Mouse (Mus musculus) limb, embryonic 14.5 days (tissue): ENCODE results near the gene Ankrd12. TPM values are rescaled to one million over a fixed set of nuclear protein-coding genes. Genes with fewer than 3 reads are reported as not detected.
"Not testable (repeated sequence)": the region's sequence is repeated elsewhere in the genome, so short reads cannot be mapped to it uniquely, and the experiment has no call there.

Experiments used
- ATAC-seq: fragments of 200-750 bp; cut with Nextera tagmentation; 2 replicates; pipeline ENCODE4 v1.8.0; 2017; ENCODE audit warnings: low read depth, moderate number of reproducible peaks, moderate TSS enrichment; ENCODE audit not compliant: low FRiP score
- DNase-seq: peaks from one replicate; pipeline ENCODE4 v3.0.0-alpha.2; 2015; ENCODE audit warnings: low spot score
- H3K27ac ChIP-seq: fragments of 300-500 bp; sonication (generic); replicated peaks from 2 replicates; pipeline ENCODE4 v1.5.1; 2014; ENCODE audit warnings: low read depth, mild to moderate bottlenecking, low read length, moderate library complexity, mixed read lengths
- H3K27me3 ChIP-seq: fragments of 300-500 bp; sonication (generic); 2 replicates; pipeline ENCODE4 v1.6.1; 2014; ENCODE audit warnings: low read length, mixed read lengths; ENCODE audit not compliant: control insufficient read depth, insufficient read depth
- H3K36me3 ChIP-seq: fragments of 300-500 bp; sonication (generic); 2 replicates; pipeline ENCODE4 v1.6.1; 2014; ENCODE audit warnings: mild to moderate bottlenecking, low read length, moderate library complexity, mixed read lengths; ENCODE audit not compliant: control insufficient read depth, insufficient read depth
- H3K4me1 ChIP-seq: fragments of 300-500 bp; sonication (generic); 2 replicates; pipeline ENCODE4 v1.6.1; 2014; ENCODE audit warnings: antibody characterized with exemption, low read length, mixed read lengths; ENCODE audit not compliant: control insufficient read depth, insufficient read depth
- H3K4me2 ChIP-seq: fragments of 300-500 bp; sonication (generic); replicated peaks from 2 replicates; pipeline ENCODE4 v1.6.1; 2014; ENCODE audit warnings: low read depth, mild to moderate bottlenecking, low read length, moderate library complexity; ENCODE audit not compliant: severe bottlenecking
- H3K4me3 ChIP-seq: fragments of 300-500 bp; sonication (generic); replicated peaks from 2 replicates; pipeline ENCODE4 v1.5.1; 2014; ENCODE audit warnings: low read length
- H3K9ac ChIP-seq: fragments of 300-500 bp; sonication (generic); 2 replicates; pipeline ENCODE4 v1.6.1; 2014; ENCODE audit warnings: mild to moderate bottlenecking, low read depth, low read length, moderate library complexity; ENCODE audit not compliant: severe bottlenecking
- H3K9me3 ChIP-seq: fragments of 300-500 bp; sonication (generic); 2 replicates; pipeline ENCODE4 v1.6.1; 2016; ENCODE audit warnings: low read length; ENCODE audit not compliant: control insufficient read depth
- POLR2A ChIP-seq: fragments of 200-500 bp; IDR thresholded peaks from 2 replicates; pipeline ENCODE4 v1.8.0; 2012; ENCODE audit warnings: inconsistent platforms, mild to moderate bottlenecking, moderate library complexity, borderline replicate concordance; ENCODE audit not compliant: insufficient read depth, insufficient read length; ENCODE audit errors: extremely low read depth
- WGBS: fragments of 180-500 bp; shearing (Covaris S2); extraction: QIAGEN DNeasy Blood & Tissue Kit; methylation state at CpG from one replicate; pipeline ENCODE4 v1.1.7; 2014; 5-methylcytosine and 5-hydroxymethylcytosine counted together
- polyA plus RNA-seq, 2 experiments: library from polyadenylated mRNA; depleted of rRNA in 1 of 2; stranded (reverse) in 1 of 2; unstranded in 1 of 2; fragments of >200 nt; fragmentation: Nextera tagmentation in 1 of 2; extraction: Ambion mirVana in 1 of 2; gene quantifications; 2 replicates each; pipeline versions ENCODE4 v1.2.1 to v1.2.3; 2012 to 2014

The Ankrd12 gene
- polyA plus RNA-seq, 2 experiments, result 7.9 to 22.5 TPM

DNA sequence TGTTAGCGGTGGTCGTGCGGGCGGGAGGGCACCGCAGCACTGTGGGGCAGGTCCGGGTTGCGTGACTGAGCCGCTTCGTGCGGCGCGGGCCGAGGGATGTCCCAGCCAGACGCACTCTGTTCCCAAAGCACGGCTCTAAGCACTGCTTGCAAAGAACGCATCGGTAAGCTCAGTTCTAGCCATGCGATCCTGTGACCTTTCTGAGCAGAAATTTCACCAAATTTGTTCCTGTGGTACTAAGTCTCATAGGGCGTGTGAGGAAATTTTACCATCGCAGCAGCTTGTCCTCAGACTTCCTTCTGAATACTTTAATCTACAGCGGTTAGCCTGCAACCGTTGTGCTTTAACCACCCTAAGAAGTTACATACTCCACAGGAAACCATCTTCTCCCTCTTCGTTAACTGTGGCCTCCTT, 555 bp upstream of the Ankrd12 start:
- H3K27me3 ChIP-seq, result no peaks in the 10 kb centered on the region
- H3K9ac ChIP-seq, result peak overlapping the region; percentile 75
- TF ChIP-seq POLR2A, result no peak
- no peaks in the 10 kb centered on the region for H3K4me1 ChIP-seq
- H3K9me3 ChIP-seq, result no peaks in the 10 kb centered on the region
- H3K4me3 ChIP-seq, result peak overlapping the region; percentile 94
- DNase-seq (no peak), ATAC-seq (peak; percentile 51)
- peaks cover 17% of the 10 kb centered on the region for H3K36me3 ChIP-seq
- H3K4me2 ChIP-seq, result peak overlapping the region; percentile 66
- peak overlapping the region; percentile 77 for H3K27ac ChIP-seq
- 1% methylated on average over 22 of the region's 23 CpGs for WGBS

DNA sequence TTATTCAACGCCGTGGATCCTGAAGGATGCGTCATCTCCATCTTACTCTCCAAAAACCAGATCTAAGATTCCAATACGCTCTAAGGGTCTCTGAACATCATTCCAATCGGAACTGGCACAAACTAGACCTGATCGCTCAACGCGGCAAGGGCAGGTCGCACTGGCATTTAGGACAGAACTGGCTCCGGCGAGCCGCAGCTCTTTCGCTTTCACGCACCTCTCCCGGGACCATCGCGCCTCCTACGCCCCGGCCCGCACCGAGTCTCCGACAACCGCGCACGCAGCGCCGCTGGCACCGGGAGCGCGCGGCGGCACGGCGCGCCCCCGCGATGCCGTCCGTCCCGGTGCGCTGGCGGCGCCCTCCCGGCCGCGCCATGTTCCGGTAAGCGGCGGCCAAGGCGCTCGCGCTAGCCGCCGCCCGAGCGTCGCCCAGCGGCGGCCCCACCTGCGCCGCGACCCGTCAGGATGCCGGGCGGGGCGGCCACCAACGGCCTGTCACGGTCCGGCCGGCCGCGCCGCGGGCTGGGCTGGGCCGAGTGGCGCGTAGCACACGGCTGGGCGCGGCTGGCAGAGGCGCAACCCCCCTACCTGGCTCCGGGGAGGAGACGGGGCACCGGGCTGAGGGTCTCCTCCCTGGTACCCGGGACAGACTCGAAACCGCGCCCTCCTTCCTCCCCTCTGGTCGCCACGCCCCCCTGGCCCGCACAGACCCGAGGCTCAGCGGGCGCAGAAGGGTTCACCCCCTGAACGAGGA, 538 bp downstream of the Ankrd12 start:
- DNase-seq, result peak; percentile 49
- TF ChIP-seq POLR2A, result no peak

DNA sequence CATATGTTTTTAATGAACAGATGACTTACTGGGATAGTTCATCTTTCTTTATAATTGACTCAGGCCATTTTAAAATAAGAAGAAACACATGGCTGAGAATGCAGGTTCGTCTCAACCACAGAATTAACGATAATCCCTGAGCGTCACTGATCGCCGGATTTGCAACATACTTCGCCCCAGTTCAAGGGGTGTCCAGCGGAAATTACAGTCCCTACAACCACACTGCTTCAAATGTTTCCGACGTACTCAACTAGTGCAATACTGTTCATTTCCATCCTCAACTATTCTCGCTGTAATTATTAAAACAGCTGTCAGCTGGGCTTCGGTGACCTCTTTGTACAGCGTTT, 1.1 kb downstream of the Ankrd12 start:
- no peak for ATAC-seq
- peaks cover 17% of the 10 kb centered on the region for H3K36me3 ChIP-seq
- 2% methylated on average over 12 of the region's 12 CpGs for WGBS
- peak; percentile 36 for DNase-seq
- TF ChIP-seq POLR2A, result no peak
- no peaks in the 10 kb centered on the region for H3K9me3 ChIP-seq
- peak overlapping the region; percentile 83; the same call in 1 of the 2 replicates for H3K27ac ChIP-seq
- H3K9ac ChIP-seq, result peak overlapping the region; percentile 75
- peak overlapping the region; percentile 94 for H3K4me3 ChIP-seq
- H3K4me2 ChIP-seq, result peak overlapping the region; percentile 66
- no peaks in the 10 kb centered on the region for H3K4me1 ChIP-seq
- H3K27me3 ChIP-seq, result no peaks in the 10 kb centered on the region

More for the DNA sequence above, 538 bp downstream of the Ankrd12 start:
- Histone ChIP-seq H3K9me3 (no peaks in the 10 kb centered on the region), H3K9ac (peak overlapping the region; percentile 75), H3K4me1 (no peaks in the 10 kb centered on the region), H3K27me3 (no peaks in the 10 kb centered on the region), H3K36me3 (peaks cover 17% of the 10 kb centered on the region), H3K4me3 (peak overlapping the region; percentile 94), H3K27ac (peak overlapping the region; percentile 83), H3K4me2 (peak overlapping the region; percentile 66)
- ATAC-seq, result peak; percentile 84
- WGBS, result under 1% methylated on average over 58 of the region's 95 CpGs

DNA sequence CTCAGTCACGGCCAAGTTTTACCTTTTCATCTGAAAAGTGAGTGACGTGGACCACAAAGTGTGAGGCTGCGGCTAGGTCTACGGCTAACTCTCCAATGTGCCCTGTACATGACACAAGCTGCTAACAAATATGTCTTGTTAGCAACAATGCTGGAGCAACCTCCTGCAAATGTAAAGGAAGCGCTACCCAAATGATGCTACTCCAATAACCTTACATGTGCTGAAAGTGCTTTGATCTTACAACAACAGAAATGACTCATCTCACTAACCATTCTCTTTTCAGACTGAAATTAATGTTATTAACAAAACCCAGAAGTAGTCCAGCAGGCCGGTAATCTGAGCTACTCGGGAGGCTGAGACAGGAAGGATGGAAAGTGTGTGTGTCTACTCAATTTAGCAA, 2.9 kb downstream of the Ankrd12 start:
- 0 out of 2 replicates have a peak, but pooled peaks cover 3% of the 10 kb centered on the region for H3K36me3 ChIP-seq
- H3K9me3 ChIP-seq, result no peaks in the 10 kb centered on the region
- DNase-seq (no peak), ATAC-seq (no peak)
- H3K27me3 ChIP-seq, result no peaks in the 10 kb centered on the region
- WGBS, result 88% methylated on average over 7 of the region's 7 CpGs
- no peak overlapping the region for H3K4me2 ChIP-seq
- no peak overlapping the region for H3K4me3 ChIP-seq
- no peak overlapping the region for H3K27ac ChIP-seq
- no peak overlapping the region for H3K9ac ChIP-seq
- no peaks in the 10 kb centered on the region for H3K4me1 ChIP-seq
- no peak for TF ChIP-seq POLR2A

- not testable (repeated sequence) for H3K9me3 ChIP-seq, H3K4me2 ChIP-seq, H3K36me3 ChIP-seq, H3K4me3 ChIP-seq, DNase-seq, H3K27me3 ChIP-seq, ATAC-seq, H3K27ac ChIP-seq, H3K9ac ChIP-seq, H3K4me1 ChIP-seq
- 85% methylated on average over 2 of the region's 2 CpGs for WGBS
These were observed 7.9 kb downstream of the Ankrd12 start for GRCm38 (mm10) chr17:66069036-66069435.

- Histone ChIP-seq H3K9me3 (no peaks in the 10 kb centered on the region), H3K4me3 (no peak overlapping the region), H3K9ac (no peak overlapping the region), H3K27ac (no peak overlapping the region), H3K36me3 (no peaks in the 10 kb centered on the region), H3K4me1 (peaks cover 7% of the 10 kb centered on the region; the same call in 1 of the 2 replicates), H3K27me3 (no peaks in the 10 kb centered on the region), H3K4me2 (no peak overlapping the region)
- ATAC-seq (no peak), DNase-seq (no peak)
- no peak for TF ChIP-seq POLR2A
- 87% methylated on average over 4 of the region's 4 CpGs for WGBS
These were observed 11.8 kb downstream of the Ankrd12 start for GRCm38 (mm10) chr17:66065115-66065514.
